Mouse (Mus musculus): ENCODE measurements around the gene Eif2s2.

DNA sequence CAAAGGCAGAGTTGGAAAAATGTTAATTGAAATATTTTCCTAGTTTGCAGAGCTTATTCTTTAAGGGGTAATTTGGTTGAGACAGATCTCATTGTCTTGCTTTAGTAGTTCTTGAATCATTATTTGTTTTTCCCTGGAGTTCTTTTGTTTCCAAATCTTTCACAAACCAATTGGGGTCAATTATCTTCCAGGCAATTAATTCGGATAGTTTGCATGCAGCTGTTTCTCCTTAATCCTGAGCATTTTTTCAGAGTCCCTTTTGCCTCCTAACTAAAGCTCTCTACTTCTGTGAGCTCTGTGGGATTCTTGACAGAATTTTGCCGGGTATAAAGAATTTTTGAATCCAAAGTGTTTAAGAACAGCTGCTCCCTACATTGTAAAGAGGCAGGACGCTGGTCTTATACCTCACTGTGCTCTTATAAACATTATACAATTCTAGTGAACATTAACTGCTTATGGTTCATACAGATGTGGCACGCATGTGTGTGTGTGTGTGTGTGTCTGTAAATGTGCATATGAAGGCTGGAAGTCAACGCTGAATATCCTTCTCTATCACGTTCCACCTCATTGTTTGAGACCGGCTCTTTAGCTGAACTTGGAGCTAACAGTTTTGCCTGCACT lies 32.8 kb upstream of the Eif2s2 start:
- no peak for TF ChIP-seq POLR2A (IDR thresholded peaks at IDR 0.05; ENCODE audit: control insufficient read depth, low read depth, low read length)
- TF ChIP-seq CTCF (IDR thresholded peaks at IDR 0.05; ENCODE audit: control insufficient read depth, insufficient read depth, insufficient replicate concordance, low read depth, low read length) = no peak

Measured in testis, adult 2 months (tissue).